Mouse (Mus musculus) stomach, embryonic 16.5 days (tissue): ENCODE measurements around the gene Kif5c. TPM values are rescaled to one million over a fixed set of nuclear protein-coding genes. Genes with fewer than 3 reads are reported as not detected.
A peak's percentile ranks its signal among the peaks of the same experiment; 100 is the strongest.

Experiments used
- ATAC-seq: fragments of 200-750 bp; cut with Nextera tagmentation; 2 replicates; pipeline ENCODE4 v1.8.0; 2017; ENCODE audit warnings: moderate number of reproducible peaks, moderate TSS enrichment; ENCODE audit not compliant: insufficient read depth, low FRiP score
- H3K27ac ChIP-seq: fragments of 300-500 bp; sonication (generic); 2 replicates; pipeline ENCODE4 v1.5.1; 2014; ENCODE audit warnings: low read length
- H3K27me3 ChIP-seq: fragments of 300-500 bp; sonication (generic); 2 replicates; pipeline ENCODE4 v1.6.1; 2014; ENCODE audit warnings: low read length, control low read depth, mixed read lengths; ENCODE audit not compliant: control insufficient read depth, insufficient read depth
- H3K36me3 ChIP-seq: fragments of 300-500 bp; sonication (generic); 2 replicates; pipeline ENCODE4 v1.6.1; 2014; ENCODE audit warnings: low read length; ENCODE audit not compliant: control insufficient read depth, insufficient read depth
- H3K4me1 ChIP-seq: fragments of 300-500 bp; sonication (generic); 2 replicates; pipeline ENCODE4 v1.6.1; 2014; ENCODE audit warnings: low read length, control low read depth, mixed read lengths; ENCODE audit not compliant: control insufficient read depth, insufficient read depth
- H3K4me2 ChIP-seq: fragments of 300-500 bp; sonication (generic); 2 replicates; pipeline ENCODE4 v1.6.1; 2014; ENCODE audit warnings: low read depth, low read length, mixed read lengths
- H3K4me3 ChIP-seq: fragments of 300-500 bp; sonication (generic); replicated peaks from 2 replicates; pipeline ENCODE4 v1.5.1; 2014; ENCODE audit warnings: mild to moderate bottlenecking, low read length
- H3K9ac ChIP-seq: fragments of 300-500 bp; sonication (generic); 2 replicates; pipeline ENCODE4 v1.6.1; 2014; ENCODE audit warnings: low read length
- H3K9me3 ChIP-seq: fragments of 300-500 bp; sonication (generic); replicated peaks from 2 replicates; pipeline ENCODE4 v1.6.1; 2016; ENCODE audit warnings: low read length, control low read depth; ENCODE audit not compliant: control insufficient read depth
- WGBS: fragments of 180-500 bp; shearing (Covaris S2); extraction: QIAGEN DNeasy Blood & Tissue Kit; methylation state at CpG from one replicate; pipeline ENCODE4 v1.1.7; 2014; 5-methylcytosine and 5-hydroxymethylcytosine counted together
- polyA plus RNA-seq: library from polyadenylated mRNA; unstranded; fragments of >200 nt; fragmentation: Nextera tagmentation; extraction: Ambion mirVana; gene quantifications from 2 replicates; pipeline ENCODE4 v1.2.1, GENCODE M21; 2015

The Kif5c gene
- 4.8 and 5.9 TPM in 2 replicates for polyA plus RNA-seq

DNA sequence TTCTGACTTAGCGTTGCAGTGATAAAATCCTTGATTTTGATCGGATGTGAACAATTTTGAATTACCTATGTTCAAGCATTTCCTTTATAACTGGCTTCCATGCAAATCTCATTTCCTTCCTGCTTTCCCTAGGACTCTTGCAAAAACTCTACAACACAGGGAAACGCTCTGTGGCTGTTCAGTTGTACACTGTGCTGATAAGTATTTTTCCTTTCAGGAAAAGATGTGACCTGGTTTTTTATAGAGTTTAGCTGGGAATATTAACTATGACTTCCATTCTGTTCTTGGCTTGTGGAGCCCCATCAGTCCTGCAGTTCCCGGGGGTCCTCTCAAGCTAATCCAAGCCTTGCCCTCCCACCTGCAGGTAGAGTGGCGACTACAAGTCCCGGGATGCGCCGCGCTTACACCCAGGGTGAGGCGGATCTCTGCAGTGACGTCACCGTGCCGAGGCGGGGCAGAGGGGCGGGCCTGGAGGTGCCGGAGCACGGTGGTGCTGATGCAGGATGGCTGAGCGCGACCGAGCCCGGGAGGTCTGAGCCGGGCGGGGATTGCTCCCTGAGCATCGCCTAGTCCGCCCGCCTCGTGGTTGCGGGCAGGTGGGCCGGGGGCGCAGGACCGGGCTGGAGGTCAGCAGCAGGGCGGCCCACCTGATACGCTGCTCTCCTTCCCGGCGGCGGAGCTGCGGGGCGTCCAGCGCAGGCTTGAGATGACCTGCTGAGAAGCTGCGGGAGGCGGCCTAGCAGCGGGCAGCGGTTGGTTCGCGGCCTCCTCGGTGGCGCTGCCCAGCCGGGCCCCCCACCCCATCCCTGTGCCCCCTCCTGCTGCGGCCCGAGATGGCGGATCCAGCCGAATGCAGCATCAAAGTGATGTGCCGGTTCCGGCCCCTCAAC is at the start of gene Kif5c:
Gene Kif5c, plus strand, starts transcription at position 470 of the 890 bp plus-strand sequence.
- H3K27me3 ChIP-seq = peaks cover 14% of the 10 kb centered on the region
- peak within 1 kb of the TSS; percentile 96 for H3K4me2 ChIP-seq
- H3K4me3 ChIP-seq = peak within 1 kb of the TSS; percentile 58
- peak within 1 kb of the TSS; percentile 59 for H3K9ac ChIP-seq
- H3K9me3 ChIP-seq = no peaks in the 10 kb centered on the region
- H3K36me3 ChIP-seq = no peaks in the 10 kb centered on the region
- H3K4me1 ChIP-seq = peaks cover 3% of the 10 kb centered on the region; the same call in 1 of the 2 replicates
- 6% methylated on average over 54 of the region's 54 CpGs for WGBS
- H3K27ac ChIP-seq = no peak within 1 kb of the TSS
- ATAC-seq = peak; percentile 95

DNA sequence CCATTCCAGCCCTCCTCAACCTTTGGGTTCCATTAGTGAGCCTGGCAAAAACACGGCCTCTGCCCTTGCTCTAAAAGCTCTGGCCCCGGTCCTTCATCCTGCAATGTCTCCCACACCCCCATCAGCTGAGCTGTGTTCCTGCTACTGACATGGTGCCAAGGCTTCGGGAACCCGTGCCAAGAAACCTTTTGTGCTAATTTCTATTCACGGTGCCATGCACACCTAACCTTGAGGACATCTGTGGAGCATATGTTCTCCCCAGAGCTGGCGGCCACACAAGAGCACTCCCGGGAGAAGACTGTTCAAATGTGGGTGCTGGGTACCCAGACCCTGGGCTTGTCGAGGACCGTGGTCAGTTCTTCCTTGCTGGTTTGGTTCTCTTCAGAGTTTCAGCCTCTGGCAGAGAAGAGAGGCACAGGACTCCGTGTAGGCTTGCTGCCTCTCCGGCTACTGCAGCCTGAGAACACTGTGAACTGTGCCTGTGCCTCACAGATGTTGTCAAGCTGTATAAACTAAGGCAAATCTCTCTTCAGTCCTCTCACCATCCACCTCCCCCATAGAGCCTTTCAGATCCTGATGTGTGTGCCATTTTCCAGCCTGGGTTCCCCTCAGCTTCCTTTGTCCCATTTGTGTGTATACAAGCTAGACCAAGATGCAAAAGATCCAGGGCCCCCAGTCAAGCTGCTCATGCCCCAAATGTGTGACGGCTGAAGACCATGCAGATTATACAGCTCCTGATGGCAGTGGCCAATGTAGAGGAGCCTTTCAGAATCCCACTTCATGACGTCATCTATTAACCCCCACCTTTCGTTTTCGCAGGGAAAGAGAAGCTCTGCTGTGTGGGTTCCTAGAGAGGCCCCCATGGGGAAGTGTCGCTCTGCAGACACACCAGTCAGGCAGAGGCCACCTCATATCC is 49.0 kb upstream of the Kif5c start:
- Histone ChIP-seq H3K27me3 (no peaks in the 10 kb centered on the region), H3K4me1 (peaks cover 6% of the 10 kb centered on the region), H3K4me3 (no peak overlapping the region), H3K36me3 (no peaks in the 10 kb centered on the region), H3K27ac (peak overlapping the region; percentile 20; the same call in 1 of the 2 replicates), H3K4me2 (no peak overlapping the region), H3K9me3 (no peaks in the 10 kb centered on the region), H3K9ac (no peak overlapping the region)
- peak; percentile 61 for ATAC-seq
- WGBS = 55% methylated on average over 16 of the region's 16 CpGs

DNA sequence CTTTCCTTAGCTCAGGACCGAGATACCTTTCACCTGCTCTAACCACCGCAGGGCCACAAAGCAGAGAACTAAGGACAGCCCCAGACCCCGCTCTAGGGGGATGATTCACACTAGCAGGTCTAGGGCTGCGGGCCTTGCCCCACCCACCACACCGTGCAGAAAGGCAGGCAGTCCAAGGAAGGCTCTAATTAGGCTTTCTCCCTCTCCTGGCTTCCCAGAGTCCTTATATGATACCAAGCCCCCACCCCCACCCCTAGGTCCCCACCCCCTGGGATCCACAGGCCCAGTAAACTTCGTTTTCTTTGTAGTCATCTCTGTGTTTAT is 48.4 kb upstream of the Kif5c start:
- H3K9me3 ChIP-seq = no peaks in the 10 kb centered on the region
- no peaks in the 10 kb centered on the region for H3K36me3 ChIP-seq
- no peak overlapping the region; the same call in 1 of the 2 replicates for H3K27ac ChIP-seq
- WGBS = 52% methylated on average over 6 of the region's 6 CpGs
- 0 out of 2 replicates have a peak, but pooled peaks have one; percentile 43 for ATAC-seq
- no peaks in the 10 kb centered on the region for H3K27me3 ChIP-seq
- H3K4me1 ChIP-seq = peaks cover 6% of the 10 kb centered on the region
- no peak overlapping the region for H3K4me3 ChIP-seq
- no peak overlapping the region for H3K4me2 ChIP-seq
- no peak overlapping the region for H3K9ac ChIP-seq

DNA sequence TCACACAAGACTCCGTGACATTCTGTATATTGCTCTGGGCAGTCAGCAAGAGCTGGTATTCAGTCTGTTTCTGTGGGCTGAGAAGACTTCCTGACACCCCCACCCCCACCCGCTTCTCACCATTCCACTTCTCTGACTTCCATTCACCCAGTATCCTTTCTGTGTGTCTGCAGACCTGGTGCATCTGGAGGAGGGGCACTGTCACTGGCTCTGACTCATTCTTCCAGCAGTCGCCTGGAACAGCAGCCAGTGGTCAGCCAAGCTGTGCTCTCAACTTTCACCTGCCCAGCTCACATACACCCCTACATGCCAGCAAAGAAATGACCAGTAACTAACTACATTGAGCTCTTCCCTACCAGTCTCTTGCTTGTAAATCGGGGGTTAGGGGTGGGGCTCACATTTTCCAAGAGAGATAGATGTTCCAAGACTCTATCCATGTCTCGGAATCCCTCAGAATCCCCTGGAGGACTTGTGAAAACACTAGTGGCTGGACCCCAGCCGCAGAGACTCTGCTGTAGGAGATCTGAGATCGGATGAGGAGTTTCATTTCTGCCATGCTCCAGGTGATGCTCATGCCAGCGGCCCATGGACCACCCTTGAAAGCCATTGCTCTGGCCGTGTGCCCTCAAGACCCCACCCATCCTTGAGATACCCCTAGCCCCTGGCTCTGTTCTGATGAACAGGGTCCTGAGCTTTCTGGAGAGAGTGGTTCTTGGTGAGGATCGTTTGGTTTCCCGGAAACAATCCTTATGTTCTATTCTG is 47.8 kb upstream of the Kif5c start:
- H3K9ac ChIP-seq = no peak overlapping the region
- no peak overlapping the region for H3K4me2 ChIP-seq
- WGBS = 75% methylated on average over 11 of the region's 11 CpGs
- no peak overlapping the region for H3K27ac ChIP-seq
- H3K36me3 ChIP-seq = no peaks in the 10 kb centered on the region
- H3K9me3 ChIP-seq = no peaks in the 10 kb centered on the region
- ATAC-seq = no peak
- H3K27me3 ChIP-seq = no peaks in the 10 kb centered on the region
- H3K4me1 ChIP-seq = peaks cover 6% of the 10 kb centered on the region
- H3K4me3 ChIP-seq = no peak overlapping the region

DNA sequence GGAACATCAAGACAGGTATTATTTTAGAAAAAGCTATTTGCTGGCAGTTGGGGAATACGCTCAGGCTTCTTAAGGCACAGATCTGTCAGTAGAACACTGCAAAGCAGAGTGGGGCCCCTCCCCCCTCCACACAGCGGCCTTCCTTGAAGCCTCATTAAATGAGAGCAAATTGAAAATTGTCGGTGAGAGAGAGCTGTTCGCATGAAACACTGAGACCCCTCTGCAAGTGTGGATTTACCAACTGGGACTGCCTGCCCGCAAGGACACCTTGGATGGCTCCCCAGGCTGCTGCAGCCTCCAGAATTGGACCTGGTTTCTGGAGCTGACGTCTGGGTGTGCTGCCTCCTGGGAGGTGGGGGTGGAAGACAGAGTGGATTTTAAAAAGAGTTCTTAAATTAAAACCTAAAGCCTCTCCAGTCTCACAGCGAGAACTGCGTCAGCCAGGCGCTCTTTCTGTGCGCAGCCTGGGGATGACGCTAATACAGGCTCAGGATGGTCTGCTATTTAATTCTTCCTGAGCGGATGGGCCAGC is 46.9 kb upstream of the Kif5c start:
- no peak overlapping the region for H3K4me2 ChIP-seq
- H3K4me1 ChIP-seq = peaks cover 6% of the 10 kb centered on the region
- ATAC-seq = no peak
- H3K27me3 ChIP-seq = no peaks in the 10 kb centered on the region
- no peaks in the 10 kb centered on the region for H3K9me3 ChIP-seq
- no peak overlapping the region for H3K27ac ChIP-seq
- H3K4me3 ChIP-seq = no peak overlapping the region
- no peaks in the 10 kb centered on the region for H3K36me3 ChIP-seq
- no peak overlapping the region for H3K9ac ChIP-seq
- 64% methylated on average over 12 of the region's 12 CpGs for WGBS

DNA sequence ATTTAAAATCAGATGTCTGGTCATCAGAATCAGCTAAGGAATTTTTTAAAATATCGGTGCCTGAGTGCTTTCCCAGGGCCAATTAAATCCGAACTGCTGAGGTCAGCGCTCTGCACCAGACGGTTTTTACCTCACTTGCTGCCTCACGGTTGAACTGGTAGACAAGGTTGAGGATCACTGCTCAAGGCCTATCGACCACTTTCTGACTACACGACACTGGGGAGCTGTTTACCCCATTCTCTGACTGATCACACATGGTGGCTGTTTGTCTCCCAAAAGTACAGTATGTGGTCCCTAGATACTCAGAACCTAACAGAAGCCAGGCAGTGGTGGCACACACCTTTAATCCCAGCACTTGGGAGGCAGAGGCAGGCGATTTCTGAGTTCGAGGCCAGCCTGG is 46.4 kb upstream of the Kif5c start:
- no peak for ATAC-seq
- Histone ChIP-seq H3K36me3 (no peaks in the 10 kb centered on the region), H3K4me2 (no peak overlapping the region), H3K27me3 (no peaks in the 10 kb centered on the region), H3K4me3 (no peak overlapping the region), H3K9ac (no peak overlapping the region), H3K4me1 (peaks cover 6% of the 10 kb centered on the region), H3K27ac (no peak overlapping the region), H3K9me3 (no peaks in the 10 kb centered on the region)
- WGBS = 73% methylated on average over 9 of the region's 9 CpGs

DNA sequence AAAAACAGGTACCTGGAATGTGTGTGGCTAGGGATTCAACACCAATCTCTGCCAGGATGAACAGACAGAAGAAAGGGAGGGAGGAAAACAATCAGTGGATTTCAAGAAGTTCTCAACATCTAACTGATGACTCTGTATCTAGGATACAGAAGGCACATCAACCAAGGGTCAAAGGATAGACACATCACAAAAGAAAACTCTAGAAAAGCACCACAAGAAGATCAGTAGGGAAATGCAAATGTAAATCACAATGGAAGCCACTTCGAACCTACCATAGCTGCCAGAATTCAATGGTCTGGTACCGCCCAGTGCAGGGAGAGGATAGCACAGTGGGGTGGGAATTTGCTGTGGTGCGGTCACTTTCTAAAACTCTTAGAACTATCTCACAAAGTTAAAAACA is 45.8 kb upstream of the Kif5c start:
- Histone ChIP-seq H3K4me3 (no peak overlapping the region), H3K36me3 (no peaks in the 10 kb centered on the region), H3K27me3 (no peaks in the 10 kb centered on the region), H3K4me2 (no peak overlapping the region), H3K4me1 (peaks cover 6% of the 10 kb centered on the region), H3K9me3 (no peaks in the 10 kb centered on the region), H3K9ac (no peak overlapping the region), H3K27ac (no peak overlapping the region)
- 89% methylated on average over 3 of the region's 3 CpGs for WGBS
- no peak for ATAC-seq

DNA sequence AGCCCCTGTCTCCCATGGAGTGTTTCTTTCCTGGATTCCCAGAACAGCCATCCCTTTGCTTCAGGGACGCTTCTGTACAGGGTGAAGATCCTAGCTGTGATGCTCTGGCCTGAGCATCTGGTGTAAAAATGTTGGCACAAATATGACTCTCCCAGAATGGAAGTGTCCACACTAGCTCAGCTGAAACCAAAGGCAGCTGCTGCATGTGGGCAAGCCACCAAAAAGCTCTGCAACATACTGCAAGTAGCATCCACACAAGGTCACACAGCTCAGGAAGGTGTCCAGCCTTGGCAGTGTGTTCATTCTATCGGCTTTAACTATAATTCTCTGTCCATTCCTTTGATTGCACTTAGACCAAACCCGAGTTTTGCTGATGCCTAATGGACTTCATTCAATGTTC is 38.5 kb upstream of the Kif5c start:
- H3K27ac ChIP-seq = no peak overlapping the region
- no peak overlapping the region for H3K4me3 ChIP-seq
- no peaks in the 10 kb centered on the region for H3K9me3 ChIP-seq
- no peaks in the 10 kb centered on the region for H3K4me1 ChIP-seq
- no peak for ATAC-seq
- WGBS = 72% methylated on average over 3 of the region's 3 CpGs
- H3K27me3 ChIP-seq = no peaks in the 10 kb centered on the region
- H3K4me2 ChIP-seq = no peak overlapping the region
- no peak overlapping the region for H3K9ac ChIP-seq
- no peaks in the 10 kb centered on the region for H3K36me3 ChIP-seq
